Mouse (Mus musculus) kidney, adult 2 months (tissue): Measurements from ENCODE around the gene Cry2. TPM values are rescaled to one million over a fixed set of nuclear protein-coding genes. Genes with fewer than 3 reads are reported as not detected.

ENCODE experiments used
- DNase-seq: peaks from one replicate; pipeline ENCODE4 v3.0.0; 2021
- H3K27ac ChIP-seq: fragments of 200-500 bp; 2 replicates; pipeline ENCODE4 v1.5.1; 2012; ENCODE audit warnings: low read depth, low read length, control low read depth, inconsistent platforms; ENCODE audit not compliant: insufficient read depth
- H3K27me3 ChIP-seq: fragments of 200-500 bp; replicated peaks from 2 replicates; pipeline ENCODE4 v1.6.1; 2012; ENCODE audit warnings: mild to moderate bottlenecking, moderate library complexity, low read length, inconsistent platforms; ENCODE audit not compliant: control insufficient read depth, insufficient read depth
- H3K36me3 ChIP-seq: fragments of 200-500 bp; 2 replicates; pipeline ENCODE4 v1.6.1; 2012; ENCODE audit warnings: mild to moderate bottlenecking, moderate library complexity, low read length, inconsistent platforms; ENCODE audit not compliant: control insufficient read depth, insufficient read depth
- H3K4me1 ChIP-seq: fragments of 200-500 bp; 2 replicates; pipeline ENCODE4 v1.6.1; 2011; ENCODE audit warnings: low read length; ENCODE audit not compliant: control insufficient read depth, insufficient read depth
- H3K4me3 ChIP-seq: fragments of 200-500 bp; 2 replicates; pipeline ENCODE4 v1.5.1; 2011; ENCODE audit warnings: mild to moderate bottlenecking, low read depth, low read length, control low read depth; ENCODE audit not compliant: insufficient read depth
- CTCF ChIP-seq: fragments of 200-500 bp; conservative IDR thresholded peaks from 2 replicates; pipeline ENCODE4 v1.5.1; 2011; ENCODE audit warnings: low read depth, mild to moderate bottlenecking, control low read depth, low read length, moderate library complexity, mixed read lengths; ENCODE audit not compliant: insufficient read depth, insufficient read length
- POLR2A ChIP-seq: fragments of 200-500 bp; IDR thresholded peaks from one replicate; pipeline ENCODE4 v1.6.1; 2011; ENCODE audit warnings: low read depth, low read length, control low read depth
- WGBS: fragments of 180-500 bp; shearing (Covaris S2); methylation state at CpG from one replicate; pipeline ENCODE4 v1.1.7; 2018; 5-methylcytosine and 5-hydroxymethylcytosine counted together
- polyA plus RNA-seq: library from polyadenylated mRNA; depleted of rRNA; stranded (reverse); fragments of >200 nt; gene quantifications from 2 replicates; pipeline ENCODE4 v1.2.3, GENCODE M21; 2012

Gene Cry2
- polyA plus RNA-seq, 1 experiment = 13.5 TPM

DNA sequence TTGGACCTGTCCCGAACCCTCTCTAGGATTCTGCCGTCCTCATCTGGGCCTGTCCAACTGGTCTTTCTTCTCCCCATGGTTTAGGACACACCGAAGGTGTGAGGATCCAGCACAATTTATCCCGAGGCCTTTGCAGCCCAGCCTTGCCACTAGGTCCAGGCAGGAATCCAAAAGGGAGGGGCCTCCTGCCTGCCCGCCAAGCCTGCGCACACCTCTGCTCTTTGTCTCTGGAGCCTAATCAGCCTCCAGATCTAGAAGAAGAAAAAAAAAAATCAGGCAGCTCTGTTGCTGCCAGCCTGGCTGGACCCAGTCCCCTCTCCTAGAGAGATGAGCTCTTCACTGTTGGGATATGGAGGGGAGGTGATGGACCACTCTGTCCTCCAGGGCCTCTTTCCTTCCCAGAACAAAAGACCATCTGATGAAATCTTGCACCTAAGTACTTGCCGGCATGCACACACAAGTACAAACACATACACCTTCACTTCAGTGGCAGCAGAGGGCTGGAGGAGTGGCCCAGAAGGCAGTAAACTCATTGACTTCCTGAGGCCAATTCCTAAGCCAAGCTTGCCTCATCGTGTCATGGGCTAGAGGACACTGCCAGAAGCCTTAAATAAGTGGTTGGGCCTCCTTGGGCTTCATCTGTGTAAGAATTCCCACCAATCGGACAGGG lies 60.9 kb downstream of the Cry2 start:
- 19% methylated on average over 9 of the region's 9 CpGs for WGBS
- peak overlapping the region; percentile 99 for H3K27ac ChIP-seq
- no peak overlapping the region for H3K4me3 ChIP-seq

DNA sequence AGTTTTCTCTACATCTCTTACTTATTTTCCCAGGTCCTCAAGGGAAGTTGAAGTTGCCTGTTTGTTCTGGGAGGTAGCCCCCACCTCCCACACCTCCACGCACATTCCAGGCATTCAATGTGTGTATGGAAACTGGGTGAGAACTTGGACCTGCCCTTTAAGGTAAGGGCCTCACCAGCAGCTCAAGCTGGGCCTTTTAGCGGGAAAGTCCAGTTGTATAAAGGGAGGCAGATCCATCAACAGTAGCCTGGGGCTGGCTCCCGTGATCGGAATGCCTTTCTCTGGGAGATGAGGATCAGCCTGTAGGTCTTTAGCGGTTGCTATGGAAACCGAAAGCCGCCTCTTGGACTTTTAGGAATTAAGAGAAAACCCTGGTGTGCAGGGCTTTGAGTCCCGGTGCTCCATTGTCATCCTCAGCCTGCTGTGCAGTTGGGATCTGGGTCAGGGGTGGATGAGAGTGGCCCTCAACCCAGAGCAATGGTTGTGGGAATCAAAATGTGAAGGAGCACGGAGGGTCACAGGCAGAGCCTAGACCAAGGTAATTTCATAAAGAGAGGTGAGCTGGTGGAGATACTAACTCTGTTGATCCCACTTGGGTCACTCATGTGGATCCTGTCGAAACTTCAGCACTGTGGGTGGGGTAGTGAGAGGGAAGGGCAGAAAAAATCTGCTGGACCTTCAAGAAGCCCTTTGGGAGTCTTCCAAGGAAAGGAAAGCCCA lies 61.7 kb downstream of the Cry2 start:
- no peak for DNase-seq
- no peaks in the 10 kb centered on the region for H3K36me3 ChIP-seq
- H3K4me1 ChIP-seq = peaks cover 36% of the 10 kb centered on the region
- 23% methylated on average over 10 of the region's 10 CpGs for WGBS
- H3K27ac ChIP-seq = peak overlapping the region; percentile 99
- H3K4me3 ChIP-seq = no peak overlapping the region
- no peaks in the 10 kb centered on the region for H3K27me3 ChIP-seq
- TF ChIP-seq CTCF (no peak), POLR2A (no peak)

More for the DNA sequence above, 60.9 kb downstream of the Cry2 start:
- no peak for TF ChIP-seq POLR2A
- TF ChIP-seq CTCF = no peak
- DNase-seq = peak; percentile 93
- Histone ChIP-seq H3K4me1 (peaks cover 36% of the 10 kb centered on the region), H3K36me3 (no peaks in the 10 kb centered on the region), H3K27me3 (no peaks in the 10 kb centered on the region)

DNA sequence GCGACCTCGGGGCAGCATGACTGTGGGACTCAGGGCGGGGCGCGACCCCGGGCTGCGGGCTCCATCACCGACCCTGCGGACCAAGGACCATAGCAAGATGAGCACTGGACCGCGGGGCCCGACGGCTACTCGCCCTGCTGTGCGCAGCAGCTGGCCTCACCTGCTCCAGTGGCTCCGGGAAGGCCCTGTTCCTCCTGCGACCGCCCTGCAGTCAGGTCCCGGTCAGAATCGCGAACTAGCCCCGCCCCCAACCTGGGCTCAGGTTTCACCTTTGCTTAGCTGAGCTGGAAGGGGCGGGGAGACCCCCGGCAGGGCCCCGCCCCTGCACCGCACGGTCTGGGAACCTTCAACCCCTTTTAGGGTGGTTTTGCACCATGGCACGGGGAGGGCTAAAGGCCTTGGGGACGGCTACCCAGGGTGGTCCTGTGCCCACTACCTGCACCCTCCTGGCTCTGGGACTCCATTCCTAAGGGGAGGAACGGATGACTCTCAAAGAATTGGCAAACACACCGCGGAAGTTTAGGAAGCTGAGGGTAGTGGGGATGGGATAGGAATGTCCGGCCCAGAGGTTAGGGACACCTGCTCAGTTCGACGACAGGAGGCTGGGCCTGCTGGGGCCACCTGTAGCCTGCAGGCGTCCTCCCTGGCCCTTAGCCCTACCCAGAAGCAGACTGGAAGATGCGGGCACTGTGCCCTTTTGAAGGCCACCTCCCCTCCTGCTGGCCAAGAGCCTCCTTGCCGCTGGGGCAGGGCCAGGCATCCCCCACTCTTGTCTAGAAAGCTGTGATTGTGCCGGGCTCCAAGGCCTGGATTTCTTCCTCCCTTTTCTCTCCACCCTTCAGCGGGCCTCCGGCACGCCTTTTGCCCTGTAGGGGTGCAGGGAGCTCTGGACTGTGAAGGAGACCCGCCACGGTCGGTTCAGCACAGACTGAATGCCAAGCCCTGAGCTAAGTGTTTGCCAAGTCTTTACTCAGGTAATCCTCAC lies 62.7 kb downstream of the Cry2 start:
- TF ChIP-seq POLR2A (peak; percentile 54), CTCF (no peak)
- Histone ChIP-seq H3K36me3 (no peaks in the 10 kb centered on the region), H3K27ac (peak overlapping the region; percentile 99), H3K27me3 (no peaks in the 10 kb centered on the region), H3K4me1 (peaks cover 33% of the 10 kb centered on the region), H3K4me3 (peak overlapping the region; percentile 57)
- 3% methylated on average over 45 of the region's 45 CpGs for WGBS
- peak; percentile 97 for DNase-seq

DNA sequence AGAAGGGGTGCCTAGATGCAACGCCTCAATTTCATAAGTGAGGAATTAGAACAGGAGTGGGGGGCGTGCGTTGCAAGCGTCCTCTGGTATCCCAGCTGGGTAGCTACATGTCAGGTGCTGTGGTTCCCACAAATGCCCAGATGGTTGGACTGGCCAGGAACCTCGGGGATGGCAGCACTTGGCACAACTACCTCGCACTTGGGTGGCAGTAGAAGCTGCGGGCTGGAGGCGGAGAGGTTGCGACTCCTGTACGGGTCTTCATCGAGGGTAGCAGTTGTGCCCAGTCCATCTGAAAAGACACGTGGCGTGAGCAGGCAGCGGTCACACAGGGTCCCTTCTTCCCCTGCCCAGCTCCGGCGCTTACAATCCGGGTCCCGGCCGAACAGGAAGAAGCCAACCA lies 63.5 kb downstream of the Cry2 start:
- TF ChIP-seq CTCF (no peak), POLR2A (no peak)
- no peaks in the 10 kb centered on the region for H3K36me3 ChIP-seq
- no peak for DNase-seq
- peak overlapping the region; percentile 57 for H3K4me3 ChIP-seq
- WGBS = 10% methylated on average over 19 of the region's 19 CpGs
- H3K4me1 ChIP-seq = peaks cover 29% of the 10 kb centered on the region
- H3K27me3 ChIP-seq = no peaks in the 10 kb centered on the region
- peak overlapping the region; percentile 99 for H3K27ac ChIP-seq

DNA sequence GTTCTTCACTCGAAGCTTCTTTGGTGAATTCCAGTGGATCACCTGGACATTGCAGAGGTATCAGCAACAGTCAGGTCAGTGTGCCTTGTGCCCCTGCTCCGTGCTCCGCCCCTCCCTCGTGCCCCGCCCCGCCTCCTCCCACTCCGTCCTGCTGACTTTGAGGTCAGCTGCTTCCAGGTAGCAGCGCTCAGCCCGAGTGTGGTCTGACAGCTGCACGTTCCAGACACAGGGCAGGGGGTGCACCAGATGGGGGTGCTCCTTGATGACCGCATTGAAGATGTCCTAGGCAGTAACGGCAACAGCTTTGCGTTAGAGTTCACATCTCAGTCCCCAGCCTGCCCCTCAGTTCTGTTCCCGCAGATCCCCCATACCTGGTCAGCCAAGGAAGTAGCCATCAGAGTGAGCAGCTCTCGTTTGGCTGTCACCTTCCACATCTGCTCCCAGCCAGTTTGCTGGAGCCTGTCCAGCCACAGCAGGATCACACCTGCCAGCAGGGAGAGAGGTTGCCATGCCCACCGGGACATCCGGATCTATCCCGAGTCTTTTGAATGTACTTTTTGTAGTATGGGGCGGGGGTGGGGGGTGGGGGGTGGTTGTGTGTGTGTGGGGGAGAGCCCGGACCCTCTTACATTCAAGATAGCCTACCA lies 66.3 kb downstream of the Cry2 start:
- peak; percentile 59 for DNase-seq
- WGBS = 27% methylated on average over 20 of the region's 20 CpGs
- Histone ChIP-seq H3K27me3 (no peaks in the 10 kb centered on the region), H3K27ac (0 out of 2 replicates have a peak overlapping the region, but pooled peaks have one; percentile 33), H3K4me3 (no peak overlapping the region), H3K36me3 (no peaks in the 10 kb centered on the region), H3K4me1 (peaks cover 17% of the 10 kb centered on the region)
- TF ChIP-seq CTCF (no peak), POLR2A (no peak)

DNA sequence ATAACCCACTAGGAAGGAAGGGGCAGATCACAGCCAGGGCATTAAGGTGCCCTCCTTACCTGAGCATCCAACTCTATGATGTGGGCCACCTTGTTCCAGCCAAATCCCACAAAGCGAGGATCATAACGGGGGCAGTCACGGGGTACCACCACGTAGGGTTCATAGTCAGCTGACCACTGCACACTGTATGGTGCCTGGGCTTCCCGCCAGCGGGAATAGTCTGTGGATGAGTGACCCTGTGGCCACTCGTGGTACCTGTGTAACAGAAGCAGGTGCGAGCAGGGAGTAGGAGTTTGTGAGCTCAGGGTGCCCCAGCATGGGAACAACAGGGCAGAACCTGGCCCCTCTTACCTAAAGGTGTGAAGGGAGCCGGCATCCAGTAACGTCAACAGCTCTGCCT lies 68.3 kb downstream of the Cry2 start:
- 79% methylated on average over 10 of the region's 10 CpGs for WGBS
- TF ChIP-seq CTCF (no peak), POLR2A (no peak)
- Histone ChIP-seq H3K4me3 (no peak overlapping the region), H3K36me3 (no peaks in the 10 kb centered on the region), H3K27ac (no peak overlapping the region), H3K27me3 (no peaks in the 10 kb centered on the region), H3K4me1 (0 out of 2 replicates have a peak, but pooled peaks cover 3% of the 10 kb centered on the region)
- DNase-seq = no peak
